Mouse (Mus musculus): ENCODE measurements around the gene Sirt4.
"Not testable (repeated sequence)": the region's sequence is repeated elsewhere in the genome, so short reads cannot be mapped to it uniquely, and the experiment has no call there.

Sirt4 gene

GRCm38 (mm10) chr5:115483947-115484920 is at the start of gene Sirt4:
Sirt4 (minus strand) TSS chr5:115484725.
- DNase-seq: peak; percentile 74

GRCm38 (mm10) chr5:115531671-115532270 is 47.2 kb upstream of the Sirt4 start:
- DNase-seq: peak; percentile 80

- peak; percentile 80 for DNase-seq
Observed at GRCm38 (mm10) chr5:115530447-115530809, 45.9 kb upstream of the Sirt4 start.

DNA sequence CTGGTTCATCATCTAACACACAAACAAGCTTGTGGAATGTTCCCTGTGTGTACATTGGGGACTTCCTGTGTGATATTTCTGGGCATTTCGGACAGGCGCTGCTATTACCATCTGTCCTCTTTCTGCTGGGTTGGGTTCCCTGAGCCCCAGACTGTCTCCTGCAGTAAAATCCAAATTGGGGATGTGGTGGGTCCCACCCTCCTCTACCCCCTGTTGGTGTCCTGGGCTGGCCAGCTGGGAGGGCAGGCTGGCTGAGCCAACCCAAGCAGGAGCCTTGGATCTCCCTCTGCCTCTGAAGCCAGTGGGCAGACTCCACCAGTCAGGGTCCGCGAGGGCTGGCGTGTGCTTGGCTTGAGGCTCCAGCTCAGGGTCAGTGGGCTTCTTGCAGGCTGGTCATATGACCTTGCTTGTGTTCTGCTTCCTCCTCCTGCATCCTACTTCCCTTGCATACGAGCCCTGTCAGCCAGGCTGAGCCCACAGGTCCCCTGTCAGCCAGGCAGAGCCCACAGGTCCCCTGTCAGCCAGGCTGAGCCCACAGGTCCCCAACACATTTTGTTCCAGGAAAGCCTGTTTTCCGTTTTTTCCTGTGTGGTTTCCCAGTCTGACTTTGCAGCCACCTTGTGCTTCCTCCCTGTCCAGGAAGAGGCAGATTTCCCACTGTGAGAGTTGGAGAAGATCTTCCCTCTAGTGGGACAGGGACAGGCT is 45.4 kb upstream of the Sirt4 start:
- peak; percentile 61 for DNase-seq

DNA sequence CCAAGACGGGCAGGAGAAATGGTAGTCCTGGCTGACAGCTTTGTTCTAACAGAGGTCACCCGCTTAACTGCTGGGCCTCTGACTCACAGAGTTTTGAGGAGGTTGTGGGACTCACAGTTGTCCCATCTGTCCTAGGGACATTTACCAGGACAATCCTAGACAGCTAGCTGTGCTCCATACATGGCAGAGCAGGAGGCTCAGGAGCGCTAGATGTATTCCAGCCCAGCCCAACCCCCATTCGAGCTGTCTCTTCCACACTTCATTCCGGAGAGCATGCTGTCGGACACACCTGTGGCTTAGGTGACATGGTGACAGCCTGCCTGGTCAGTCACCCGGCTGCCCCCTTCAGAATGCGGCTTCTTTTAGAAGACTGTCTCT is 44.8 kb upstream of the Sirt4 start:
- no peak for DNase-seq

DNA sequence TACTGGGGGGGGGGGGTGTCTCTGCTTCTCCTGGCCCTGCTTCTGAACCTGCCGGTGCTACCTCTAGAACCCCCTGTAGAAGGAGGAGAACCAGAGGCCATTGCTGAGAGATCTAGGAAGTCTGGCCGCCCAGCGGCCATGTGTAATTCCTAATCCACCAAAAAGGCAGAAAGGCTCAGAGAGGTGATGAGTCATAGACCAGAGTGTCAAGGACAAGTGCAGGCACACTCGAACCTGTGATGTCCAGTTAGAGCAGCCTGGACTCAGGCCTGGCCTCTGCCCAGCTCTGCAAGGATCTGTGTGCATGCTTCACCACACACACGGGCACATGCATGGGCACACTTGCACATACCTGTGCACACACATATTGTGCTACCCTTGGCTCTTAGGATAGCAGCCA is 43.6 kb upstream of the Sirt4 start:
- DNase-seq: no peak

DNA sequence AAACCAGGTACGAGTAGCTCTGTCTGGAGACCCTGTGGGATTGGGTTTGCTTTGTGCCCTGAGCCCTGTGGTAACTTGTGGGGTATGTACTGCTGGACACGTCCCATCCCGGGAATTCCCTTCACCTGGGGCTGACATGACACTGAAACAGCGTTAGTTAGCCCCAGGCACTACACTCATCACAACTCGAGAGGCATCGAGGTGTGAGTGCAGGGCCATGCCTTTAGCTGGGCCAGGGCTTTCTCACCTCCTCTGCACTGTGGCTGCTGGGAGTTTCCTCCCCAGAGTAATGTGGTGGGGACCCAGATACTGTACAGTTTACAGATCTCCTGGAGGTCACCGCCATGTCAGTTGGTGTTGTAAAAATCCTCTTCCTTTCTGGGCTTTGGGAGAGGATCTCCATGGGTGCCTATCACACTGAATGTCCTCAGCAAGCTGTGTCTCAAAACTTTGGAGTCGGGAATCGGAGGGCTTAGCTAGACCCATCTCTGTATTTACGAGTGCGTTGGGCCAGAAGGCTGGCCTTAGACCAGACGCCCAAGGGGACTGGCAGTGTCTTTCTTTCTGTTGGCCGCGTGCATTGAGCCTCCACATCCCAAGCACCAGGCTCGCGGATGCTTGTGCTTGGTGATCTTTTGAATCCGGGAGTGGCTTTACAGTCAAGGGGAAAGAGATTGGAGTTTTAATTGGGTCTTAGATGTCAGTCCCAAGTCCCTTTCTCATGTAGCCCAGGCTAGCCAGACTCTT is 42.1 kb upstream of the Sirt4 start:
- DNase-seq: no peak

DNA sequence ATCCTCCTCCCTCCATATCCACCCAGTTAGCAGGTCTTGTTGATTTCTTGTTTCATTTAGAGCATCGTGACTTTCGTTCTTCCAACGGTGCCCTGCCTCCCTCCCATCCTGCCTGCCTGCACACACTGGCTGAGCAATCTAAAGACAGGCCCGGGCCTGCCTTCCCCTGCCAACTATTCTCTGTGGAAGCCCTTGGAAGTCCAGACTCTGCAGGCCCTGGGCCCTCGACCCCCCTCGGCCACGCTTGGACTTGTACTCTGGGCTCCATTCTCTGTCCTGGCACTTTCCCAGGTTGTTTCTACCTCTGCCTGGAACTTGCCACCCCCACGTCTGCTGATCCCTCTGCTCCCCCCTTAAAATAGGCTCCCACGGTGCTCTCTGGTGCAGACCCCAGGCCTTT is 41.4 kb upstream of the Sirt4 start:
- DNase-seq: no peak

- no peak for DNase-seq
Observed at GRCm38 (mm10) chr5:115525416-115525815, 40.9 kb upstream of the Sirt4 start.

DNA sequence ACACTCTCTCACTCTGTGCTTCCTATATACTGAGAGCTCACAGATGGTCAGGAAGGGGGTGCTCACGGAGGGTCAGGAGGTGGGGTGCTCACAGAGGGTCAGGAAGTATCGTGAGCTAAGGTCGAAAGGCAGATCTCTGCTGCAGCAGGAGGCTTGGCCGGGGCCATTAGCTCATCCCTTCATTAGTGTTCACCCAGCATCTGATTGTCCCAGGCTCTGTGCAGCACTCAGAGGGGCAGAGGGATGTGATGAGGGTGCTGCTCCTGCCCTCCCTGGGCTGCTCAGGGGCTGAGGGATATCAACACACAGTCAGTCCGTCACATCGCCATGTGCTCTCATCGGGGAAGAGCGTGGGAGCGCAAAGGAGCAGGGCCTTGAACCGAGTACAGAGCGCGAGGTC is 39.9 kb upstream of the Sirt4 start:
- no peak for DNase-seq

GRCm38 (mm10) chr5:115523971-115524370 is 39.4 kb upstream of the Sirt4 start:
- DNase-seq: no peak

GRCm38 (mm10) chr5:115522981-115523499 is 38.5 kb upstream of the Sirt4 start:
- DNase-seq: no peak

GRCm38 (mm10) chr5:115522531-115522930 is 38.0 kb upstream of the Sirt4 start:
- DNase-seq: no peak

GRCm38 (mm10) chr5:115521553-115522461 is 37.3 kb upstream of the Sirt4 start:
- DNase-seq: peak; percentile 74

- DNase-seq: peak; percentile 26
Observed at GRCm38 (mm10) chr5:115520325-115520869, 35.9 kb upstream of the Sirt4 start.

- DNase-seq: not testable (repeated sequence)
Observed at GRCm38 (mm10) chr5:115518214-115518613, 33.7 kb upstream of the Sirt4 start.

GRCm38 (mm10) chr5:115517501-115517900 is 33.0 kb upstream of the Sirt4 start:
- peak; percentile 34 for DNase-seq

- peak; percentile 31 for DNase-seq
Observed at GRCm38 (mm10) chr5:115516908-115517307, 32.4 kb upstream of the Sirt4 start.

DNA sequence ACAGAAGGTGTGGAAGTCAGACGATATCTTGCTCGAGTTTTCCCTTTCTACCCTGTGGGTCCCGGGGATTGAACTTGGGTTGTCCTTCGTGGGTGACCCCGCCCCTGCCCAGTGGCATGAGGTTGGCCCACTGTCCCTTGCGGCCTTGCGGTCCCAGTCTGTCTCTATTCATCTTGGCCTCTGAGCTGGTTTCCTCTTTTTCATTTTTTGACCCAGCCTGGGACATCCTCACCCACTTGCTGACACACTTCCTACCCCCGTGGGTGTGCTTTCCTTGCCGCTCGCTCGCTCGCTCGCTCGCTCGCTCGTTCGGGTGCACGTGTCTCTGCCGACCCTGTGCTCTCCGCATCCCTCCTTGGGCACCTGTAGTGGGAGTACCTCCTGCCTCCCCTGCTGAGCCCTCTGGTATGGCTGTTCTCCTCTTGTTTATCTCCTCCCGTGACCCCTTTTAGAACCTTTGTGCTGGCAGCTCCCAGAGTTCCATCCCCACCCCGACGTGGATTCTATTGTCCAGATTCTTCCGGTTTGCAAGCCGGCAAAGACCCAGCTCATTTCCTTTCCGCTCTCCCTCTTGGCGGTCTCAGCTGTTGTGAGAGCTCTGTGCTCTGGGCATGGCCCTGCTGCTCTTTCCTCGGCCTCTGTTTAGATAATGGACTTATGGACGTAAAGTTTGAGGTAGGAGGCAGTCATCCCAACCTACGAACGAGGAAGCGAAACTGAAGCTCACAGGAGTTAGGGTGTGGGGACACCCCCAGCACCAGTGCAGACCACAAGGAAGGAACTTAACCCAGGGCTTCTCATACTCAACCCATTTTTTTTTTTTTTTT is 31.8 kb upstream of the Sirt4 start:
- peak; percentile 68 for DNase-seq

DNA sequence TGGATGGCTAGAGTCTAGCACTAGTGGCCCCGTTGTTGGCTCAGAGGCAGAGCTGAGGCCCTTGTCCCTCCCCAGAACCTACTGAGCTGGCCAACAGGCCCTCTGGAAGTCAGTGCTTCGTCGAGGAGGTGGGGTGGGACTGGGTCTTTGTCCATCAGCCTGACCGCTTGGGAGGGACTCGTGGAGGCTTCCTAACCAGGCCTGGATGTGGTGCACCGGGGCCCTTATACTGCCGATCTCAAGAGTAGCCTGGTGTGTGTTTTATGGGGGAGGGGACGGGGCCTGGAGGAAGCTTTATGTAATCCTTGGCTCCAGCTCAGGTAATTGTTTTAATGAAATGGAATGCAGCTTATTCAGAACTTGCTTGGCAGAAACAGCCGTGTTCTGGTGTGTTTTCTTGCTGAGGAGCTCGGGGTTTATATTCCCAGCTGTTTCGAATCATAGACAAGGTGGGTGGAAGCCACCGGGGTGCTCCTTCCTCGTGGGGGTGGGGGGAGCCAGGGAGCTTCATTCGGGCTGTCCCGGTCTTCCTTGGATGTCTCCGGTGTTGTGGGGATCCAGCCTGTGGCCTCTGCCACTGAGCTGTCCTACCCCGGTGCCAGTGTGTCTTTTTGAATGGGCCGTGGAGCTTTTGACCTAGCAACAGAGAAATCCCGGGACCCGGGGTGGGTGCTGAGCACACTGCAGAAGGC is 30.5 kb upstream of the Sirt4 start:
- peak; percentile 28 for DNase-seq
